Mouse (Mus musculus): ENCODE data around the gene Cdh13. TPM values are rescaled to one million over a fixed set of nuclear protein-coding genes. Genes with fewer than 3 reads are reported as not detected.

The Cdh13 gene
- polyA plus RNA-seq, 1 experiment from 2014 or later, result 20.0 TPM

GRCm38 (mm10) chr8:119164076-119164475 lies 880.5 kb downstream of the Cdh13 start:
- H3K27me3 ChIP-seq, result no peaks in the 10 kb centered on the region
- no peak overlapping the region for H3K9ac ChIP-seq
- no peaks in the 10 kb centered on the region for H3K4me1 ChIP-seq
- no peaks in the 10 kb centered on the region for H3K9me3 ChIP-seq (replicated peaks)
- no peak for ATAC-seq (ENCODE audit: insufficient number of reproducible peaks, low FRiP score, low TSS enrichment, low read depth)
- H3K4me3 ChIP-seq (replicated peaks), result no peak overlapping the region
- no peak overlapping the region for H3K4me2 ChIP-seq (replicated peaks)
- H3K36me3 ChIP-seq, result no peaks in the 10 kb centered on the region
- no peak overlapping the region for H3K27ac ChIP-seq (replicated peaks)
- WGBS, result 59% methylated on average over 5 of the region's 5 CpGs

GRCm38 (mm10) chr8:119177226-119177935 lies 893.8 kb downstream of the Cdh13 start:
- H3K4me3 ChIP-seq (replicated peaks), result no peak overlapping the region
- H3K27me3 ChIP-seq, result no peaks in the 10 kb centered on the region
- H3K4me2 ChIP-seq (replicated peaks), result no peak overlapping the region
- 72% methylated on average over 6 of the region's 6 CpGs for WGBS
- no peak overlapping the region for H3K27ac ChIP-seq (replicated peaks)
- H3K9me3 ChIP-seq (replicated peaks), result no peaks in the 10 kb centered on the region
- no peaks in the 10 kb centered on the region for H3K36me3 ChIP-seq
- H3K4me1 ChIP-seq, result no peaks in the 10 kb centered on the region
- no peak overlapping the region for H3K9ac ChIP-seq
- ATAC-seq (ENCODE audit: insufficient number of reproducible peaks, low FRiP score, low TSS enrichment, low read depth), result no peak

- no peak for ATAC-seq (ENCODE audit: insufficient number of reproducible peaks, low FRiP score, low TSS enrichment, low read depth)
- H3K4me2 ChIP-seq (replicated peaks), result no peak overlapping the region
These were observed 897.1 kb downstream of the Cdh13 start for GRCm38 (mm10) chr8:119180626-119181025.

GRCm38 (mm10) chr8:119195695-119196094 lies 912.2 kb downstream of the Cdh13 start:
- H3K4me3 ChIP-seq (replicated peaks), result no peak overlapping the region

More at GRCm38 (mm10) chr8:119180626-119181025, 897.1 kb downstream of the Cdh13 start:
- no peaks in the 10 kb centered on the region for H3K9me3 ChIP-seq (replicated peaks)
- no peak overlapping the region for H3K4me3 ChIP-seq (replicated peaks)
- no peaks in the 10 kb centered on the region for H3K27me3 ChIP-seq
- no peak overlapping the region for H3K27ac ChIP-seq (replicated peaks)
- H3K9ac ChIP-seq, result no peak overlapping the region
- 71% methylated on average over 13 of the region's 13 CpGs for WGBS
- H3K36me3 ChIP-seq, result no peaks in the 10 kb centered on the region
- no peaks in the 10 kb centered on the region for H3K4me1 ChIP-seq

GRCm38 (mm10) chr8:119196486-119197150 lies 913.1 kb downstream of the Cdh13 start:
- ATAC-seq (ENCODE audit: insufficient number of reproducible peaks, low FRiP score, low TSS enrichment, low read depth), result no peak

More at GRCm38 (mm10) chr8:119195695-119196094, 912.2 kb downstream of the Cdh13 start:
- Histone ChIP-seq H3K4me2 (replicated peaks) (no peak overlapping the region), H3K9ac (no peak overlapping the region), H3K36me3 (no peaks in the 10 kb centered on the region), H3K27me3 (no peaks in the 10 kb centered on the region), H3K27ac (replicated peaks) (no peak overlapping the region), H3K9me3 (replicated peaks) (no peaks in the 10 kb centered on the region), H3K4me1 (no peaks in the 10 kb centered on the region)
- ATAC-seq (ENCODE audit: insufficient number of reproducible peaks, low FRiP score, low TSS enrichment, low read depth), result no peak
- WGBS, result 63% methylated on average over 8 of the region's 8 CpGs

GRCm38 (mm10) chr8:119208567-119208966 lies 925.0 kb downstream of the Cdh13 start:
- no peaks in the 10 kb centered on the region for H3K9me3 ChIP-seq (replicated peaks)
- no peaks in the 10 kb centered on the region for H3K36me3 ChIP-seq
- no peak overlapping the region for H3K27ac ChIP-seq (replicated peaks)
- no peaks in the 10 kb centered on the region for H3K27me3 ChIP-seq
- no peak overlapping the region for H3K9ac ChIP-seq
- 86% methylated on average over 9 of the region's 9 CpGs for WGBS
- no peak overlapping the region for H3K4me3 ChIP-seq (replicated peaks)
- no peak overlapping the region for H3K4me2 ChIP-seq (replicated peaks)
- H3K4me1 ChIP-seq, result no peaks in the 10 kb centered on the region
- ATAC-seq (ENCODE audit: insufficient number of reproducible peaks, low FRiP score, low TSS enrichment, low read depth), result no peak

More at GRCm38 (mm10) chr8:119196486-119197150, 913.1 kb downstream of the Cdh13 start:
- Histone ChIP-seq H3K27ac (replicated peaks) (no peak overlapping the region), H3K4me1 (no peaks in the 10 kb centered on the region), H3K36me3 (no peaks in the 10 kb centered on the region), H3K4me2 (replicated peaks) (no peak overlapping the region), H3K4me3 (replicated peaks) (no peak overlapping the region), H3K27me3 (no peaks in the 10 kb centered on the region), H3K9ac (no peak overlapping the region), H3K9me3 (replicated peaks) (no peaks in the 10 kb centered on the region)
- 77% methylated on average over 10 of the region's 10 CpGs for WGBS

- H3K36me3 ChIP-seq, result no peaks in the 10 kb centered on the region
- no peak overlapping the region for H3K4me3 ChIP-seq (replicated peaks)
- no peaks in the 10 kb centered on the region for H3K9me3 ChIP-seq (replicated peaks)
- H3K9ac ChIP-seq, result no peak overlapping the region
- no peaks in the 10 kb centered on the region for H3K4me1 ChIP-seq
- ATAC-seq (ENCODE audit: insufficient number of reproducible peaks, low FRiP score, low TSS enrichment, low read depth), result no peak
- no peak overlapping the region for H3K4me2 ChIP-seq (replicated peaks)
- H3K27me3 ChIP-seq, result no peaks in the 10 kb centered on the region
- 0% methylated on average over 1 of the region's 1 CpGs for WGBS
- no peak overlapping the region for H3K27ac ChIP-seq (replicated peaks)
These were observed 941.0 kb downstream of the Cdh13 start for GRCm38 (mm10) chr8:119224547-119224946.

GRCm38 (mm10) chr8:119245181-119245580 lies 961.6 kb downstream of the Cdh13 start:
- WGBS, result 59% methylated on average over 4 of the region's 4 CpGs
- Histone ChIP-seq H3K27ac (replicated peaks) (no peak overlapping the region), H3K9me3 (replicated peaks) (no peaks in the 10 kb centered on the region), H3K27me3 (no peaks in the 10 kb centered on the region), H3K4me3 (replicated peaks) (no peak overlapping the region), H3K9ac (no peak overlapping the region), H3K4me2 (replicated peaks) (no peak overlapping the region), H3K36me3 (no peaks in the 10 kb centered on the region), H3K4me1 (no peaks in the 10 kb centered on the region)
- no peak for ATAC-seq (ENCODE audit: insufficient number of reproducible peaks, low FRiP score, low TSS enrichment, low read depth)

- Histone ChIP-seq H3K4me1 (no peaks in the 10 kb centered on the region), H3K36me3 (no peaks in the 10 kb centered on the region), H3K27me3 (no peaks in the 10 kb centered on the region), H3K4me3 (replicated peaks) (no peak overlapping the region), H3K9ac (no peak overlapping the region), H3K27ac (replicated peaks) (no peak overlapping the region), H3K4me2 (replicated peaks) (no peak overlapping the region), H3K9me3 (replicated peaks) (no peaks in the 10 kb centered on the region)
- no peak for ATAC-seq (ENCODE audit: insufficient number of reproducible peaks, low FRiP score, low TSS enrichment, low read depth)
- 68% methylated on average over 1 of the region's 1 CpGs for WGBS
These were observed 962.1 kb downstream of the Cdh13 start for GRCm38 (mm10) chr8:119245641-119246040.

GRCm38 (mm10) chr8:119254358-119254757 lies 970.8 kb downstream of the Cdh13 start:
- Histone ChIP-seq H3K27me3 (no peaks in the 10 kb centered on the region), H3K27ac (replicated peaks) (no peak overlapping the region), H3K4me3 (replicated peaks) (no peak overlapping the region), H3K4me1 (no peaks in the 10 kb centered on the region), H3K9me3 (replicated peaks) (no peaks in the 10 kb centered on the region), H3K36me3 (no peaks in the 10 kb centered on the region), H3K4me2 (replicated peaks) (no peak overlapping the region), H3K9ac (no peak overlapping the region)
- no peak for ATAC-seq (ENCODE audit: insufficient number of reproducible peaks, low FRiP score, low TSS enrichment, low read depth)
- 93% methylated on average over 3 of the region's 3 CpGs for WGBS

- no peaks in the 10 kb centered on the region for H3K36me3 ChIP-seq
- no peaks in the 10 kb centered on the region for H3K4me1 ChIP-seq
- no peak overlapping the region for H3K4me2 ChIP-seq (replicated peaks)
- WGBS, result 28% methylated on average over 11 of the region's 11 CpGs
- H3K4me3 ChIP-seq (replicated peaks), result no peak overlapping the region
- no peak overlapping the region for H3K27ac ChIP-seq (replicated peaks)
- H3K27me3 ChIP-seq, result no peaks in the 10 kb centered on the region
- no peak for ATAC-seq (ENCODE audit: insufficient number of reproducible peaks, low FRiP score, low TSS enrichment, low read depth)
- no peaks in the 10 kb centered on the region for H3K9me3 ChIP-seq (replicated peaks)
- H3K9ac ChIP-seq, result no peak overlapping the region
These were observed 975.1 kb downstream of the Cdh13 start for GRCm38 (mm10) chr8:119258642-119259041.
